Mouse (Mus musculus) heart, postnatal 0 days (tissue): ENCODE results near the gene Ormdl3. TPM values are rescaled to one million over a fixed set of nuclear protein-coding genes. Genes with fewer than 3 reads are reported as not detected.
"Not testable (repeated sequence)": the region's sequence is repeated elsewhere in the genome, so short reads cannot be mapped to it uniquely, and the experiment has no call there.

Source experiments
- ATAC-seq: fragments of 200-750 bp; cut with Nextera tagmentation; 2 replicates; pipeline ENCODE4 v1.8.0; 2017; ENCODE audit warnings: low read depth, moderate number of reproducible peaks, moderate library complexity; ENCODE audit not compliant: insufficient read depth
- DNase-seq: peaks from one replicate; pipeline ENCODE4 v3.0.0-alpha.2; 2016; ENCODE audit warnings: low spot score
- H3K27ac ChIP-seq: fragments of 300-500 bp; sonication (generic); 2 replicates; pipeline ENCODE4 v1.5.1; 2014; ENCODE audit warnings: low read depth, mild to moderate bottlenecking
- H3K27me3 ChIP-seq: fragments of 300-500 bp; sonication (generic); 2 replicates; pipeline ENCODE4 v1.6.1; 2014; ENCODE audit warnings: low read length, mixed read lengths; ENCODE audit not compliant: control insufficient read depth, insufficient read depth
- H3K36me3 ChIP-seq: fragments of 300-500 bp; sonication (generic); replicated peaks from 2 replicates; pipeline ENCODE4 v1.6.1; 2014; ENCODE audit warnings: low read length, mixed read lengths; ENCODE audit not compliant: control insufficient read depth, insufficient read depth
- H3K4me1 ChIP-seq: fragments of 300-500 bp; sonication (generic); 2 replicates; pipeline ENCODE4 v1.6.1; 2014; ENCODE audit warnings: antibody characterized with exemption; ENCODE audit not compliant: control insufficient read depth, insufficient read depth
- H3K4me2 ChIP-seq: fragments of 300-500 bp; sonication (generic); 2 replicates; pipeline ENCODE4 v1.6.1; 2014; ENCODE audit warnings: low read depth, mild to moderate bottlenecking, low read length, moderate library complexity
- H3K4me3 ChIP-seq: fragments of 300-500 bp; sonication (generic); 2 replicates; pipeline ENCODE4 v1.5.1; 2014; ENCODE audit warnings: low read depth, low read length
- H3K9ac ChIP-seq: fragments of 300-500 bp; sonication (generic); replicated peaks from 2 replicates; pipeline ENCODE4 v1.6.1; 2014; ENCODE audit warnings: low read depth, low read length, mixed read lengths
- H3K9me3 ChIP-seq: fragments of 300-500 bp; sonication (generic); replicated peaks from 2 replicates; pipeline ENCODE4 v1.6.1; 2016; ENCODE audit warnings: low read length; ENCODE audit not compliant: control insufficient read depth
- CTCF ChIP-seq: IDR thresholded peaks from 2 replicates; pipeline ENCODE4 v1.5.1; 2016; ENCODE audit warnings: antibody characterized with exemption, control low read depth, low read depth
- EP300 ChIP-seq: IDR thresholded peaks from 2 replicates; pipeline ENCODE4 v1.6.1; 2016; ENCODE audit warnings: antibody characterized with exemption, low read depth
- WGBS: fragments of 180-500 bp; shearing (Covaris S2); extraction: QIAGEN DNeasy Blood & Tissue Kit; methylation state at CpG from one replicate; pipeline ENCODE4 v1.1.7; 2014; 5-methylcytosine and 5-hydroxymethylcytosine counted together
- polyA plus RNA-seq: library from polyadenylated mRNA; unstranded; fragments of >200 nt; fragmentation: Nextera tagmentation; extraction: Ambion mirVana; gene quantifications from 2 replicates; pipeline ENCODE4 v1.2.1, GENCODE M21; 2015
- total RNA-seq: library from RNA; depleted of rRNA; stranded (reverse); fragments of >200 nt; gene quantifications from 2 replicates; pipeline ENCODE4 v1.2.3, GENCODE M21; 2014; ENCODE audit warnings: low replicate concordance; rRNA removed

Gene Ormdl3
- total RNA-seq (36.1 and 44.8 TPM in 2 replicates), polyA plus RNA-seq (49.4 and 50.2 TPM in 2 replicates)

DNA sequence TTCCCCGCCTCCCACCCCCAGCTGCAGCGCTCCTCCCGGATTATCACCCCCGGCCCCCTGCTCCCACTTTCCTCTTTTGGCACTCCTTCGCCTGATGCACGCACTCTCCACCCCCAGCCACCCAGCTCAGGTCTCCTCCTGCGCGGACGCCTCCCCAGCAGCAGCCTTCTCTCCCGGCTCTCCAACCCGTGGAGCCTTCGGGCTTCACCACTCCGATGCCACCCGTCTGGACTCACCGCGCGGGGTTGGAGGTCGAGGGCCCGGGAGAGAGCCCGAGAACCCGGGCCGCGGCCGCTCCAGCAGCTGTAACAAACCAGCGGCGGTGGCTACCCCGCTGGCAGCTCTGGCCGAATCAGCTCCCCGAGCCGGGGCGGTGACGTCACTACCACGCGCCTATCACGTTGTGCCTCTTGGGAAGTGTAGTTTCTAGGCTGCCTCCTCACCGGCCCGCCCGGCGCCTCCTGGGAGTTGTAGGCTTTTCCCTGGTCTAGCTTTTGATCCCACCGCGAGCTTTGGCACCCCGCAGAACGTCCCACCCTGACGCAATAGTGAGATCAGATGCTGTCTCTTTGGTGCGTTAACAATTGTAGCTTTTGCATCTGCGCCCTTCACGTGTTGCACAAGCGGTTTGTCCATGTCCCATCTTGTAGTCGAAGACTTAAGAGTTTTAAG lies at the start of gene Ormdl3:
Ormdl3 (minus strand) TSS at position 477 of the 672 bp plus-strand sequence.
- TF ChIP-seq EP300 = no peak
- no peak for TF ChIP-seq CTCF

DNA sequence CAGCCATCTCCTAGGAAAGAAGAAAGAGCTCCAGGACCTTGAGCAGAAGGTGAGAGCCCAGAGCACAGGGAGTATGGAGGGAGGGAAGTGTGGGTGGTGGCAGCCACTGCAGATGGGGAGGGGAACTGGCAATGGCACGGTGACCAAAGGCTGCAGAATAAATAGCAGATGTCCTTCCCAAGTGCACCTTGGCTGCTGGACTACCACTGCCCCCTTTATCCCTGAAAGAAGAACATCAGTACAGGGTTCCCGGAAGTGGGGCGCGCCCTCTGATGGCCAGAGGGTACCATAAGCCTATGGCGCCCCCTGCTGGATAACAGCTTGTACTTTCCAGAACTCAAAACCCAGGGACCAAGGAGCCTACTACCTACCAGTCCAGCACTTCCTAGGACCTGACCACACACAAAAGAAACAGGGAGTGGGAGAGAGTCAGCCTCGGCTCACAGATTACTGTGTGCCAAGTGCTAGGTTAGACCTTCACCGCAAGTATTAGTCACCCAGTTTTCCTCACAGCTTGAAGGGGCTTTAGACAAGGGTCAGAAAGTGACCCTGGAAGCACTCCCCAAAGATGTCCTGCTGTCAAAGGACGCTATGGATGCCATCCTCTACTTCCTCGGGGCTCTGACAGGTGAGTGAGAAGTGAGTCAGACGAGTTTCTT lies 48.3 kb upstream of the Ormdl3 start:
- H3K4me2 ChIP-seq, H3K27me3 ChIP-seq, H3K36me3 ChIP-seq, H3K27ac ChIP-seq, H3K4me3 ChIP-seq, H3K4me1 ChIP-seq, H3K9me3 ChIP-seq, H3K9ac ChIP-seq: not testable (repeated sequence)
- TF ChIP-seq CTCF = peak; percentile 40
- peak; percentile 66; the same call in 1 of the 2 replicates for ATAC-seq
- DNase-seq = peak; percentile 40
- WGBS = 26% methylated on average over 10 of the region's 10 CpGs

More for the DNA sequence above, at the start of gene Ormdl3:
- peaks cover 14% of the 10 kb centered on the region for H3K36me3 ChIP-seq
- peaks cover 39% of the 10 kb centered on the region for H3K4me1 ChIP-seq
- H3K4me3 ChIP-seq = peak within 1 kb of the TSS; percentile 79
- H3K27ac ChIP-seq = peak within 1 kb of the TSS; percentile 92
- WGBS = under 1% methylated on average over 48 of the region's 49 CpGs
- H3K9me3 ChIP-seq = no peaks in the 10 kb centered on the region
- peak; percentile 88 for ATAC-seq
- H3K4me2 ChIP-seq = peak within 1 kb of the TSS; percentile 78
- peak within 1 kb of the TSS; percentile 81 for H3K9ac ChIP-seq
- peak; percentile 96 for DNase-seq
- no peaks in the 10 kb centered on the region for H3K27me3 ChIP-seq

DNA sequence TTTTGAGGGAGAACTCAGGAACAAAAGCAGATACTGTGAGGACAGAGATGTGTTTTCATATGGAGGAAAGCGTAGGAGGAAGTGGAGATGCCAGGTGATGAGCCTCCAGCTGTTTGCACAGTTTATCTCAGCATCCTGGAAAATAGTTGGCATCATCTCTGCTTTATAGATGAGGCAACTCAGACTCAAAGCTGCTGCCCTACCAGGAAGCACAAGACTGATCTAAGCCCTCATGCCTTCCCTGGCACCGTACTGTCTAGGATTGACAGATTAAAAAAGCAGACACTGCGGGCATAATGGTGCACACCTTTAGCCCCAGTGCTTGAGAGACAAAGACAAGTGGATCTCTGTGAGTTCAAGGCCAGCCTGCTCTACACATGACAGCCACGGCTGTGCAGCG lies 43.5 kb upstream of the Ormdl3 start:
- H3K27me3 ChIP-seq = no peaks in the 10 kb centered on the region
- H3K27ac ChIP-seq = no peak overlapping the region
- TF ChIP-seq CTCF = no peak
- TF ChIP-seq EP300 = no peak
- H3K36me3 ChIP-seq = no peaks in the 10 kb centered on the region
- H3K9me3 ChIP-seq = no peaks in the 10 kb centered on the region
- no peak overlapping the region for H3K4me3 ChIP-seq
- H3K9ac ChIP-seq = no peak overlapping the region
- WGBS = 78% methylated on average over 5 of the region's 5 CpGs
- DNase-seq (no peak), ATAC-seq (no peak)
- H3K4me2 ChIP-seq = no peak overlapping the region
- no peaks in the 10 kb centered on the region for H3K4me1 ChIP-seq

DNA sequence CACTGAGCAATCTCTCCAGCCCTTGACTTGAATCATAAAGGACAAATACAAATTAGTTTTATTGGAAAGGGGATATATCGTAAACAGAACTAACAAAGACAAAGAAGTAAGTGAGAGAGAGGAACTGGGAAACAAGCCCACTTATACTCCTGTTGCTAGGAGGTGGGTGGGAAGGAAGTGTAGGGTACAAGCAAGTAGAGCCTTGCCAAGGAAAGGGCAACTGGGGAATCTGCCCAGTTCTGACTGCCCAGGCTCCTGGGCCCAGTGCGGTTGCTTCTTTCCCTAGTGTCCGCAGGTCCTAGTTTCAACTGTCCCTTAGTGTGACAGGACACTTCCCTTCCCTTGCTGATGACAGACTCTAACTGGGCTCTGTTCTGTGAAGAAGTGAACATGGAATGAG lies 41.5 kb upstream of the Ormdl3 start:
- ATAC-seq = no peak
- Histone ChIP-seq H3K36me3 (no peaks in the 10 kb centered on the region), H3K9ac (no peak overlapping the region), H3K27me3 (no peaks in the 10 kb centered on the region), H3K4me2 (no peak overlapping the region), H3K9me3 (no peaks in the 10 kb centered on the region), H3K27ac (no peak overlapping the region), H3K4me3 (no peak overlapping the region), H3K4me1 (no peaks in the 10 kb centered on the region)
- no peak for DNase-seq
- 93% methylated on average over 3 of the region's 3 CpGs for WGBS
- no peak for TF ChIP-seq CTCF

DNA sequence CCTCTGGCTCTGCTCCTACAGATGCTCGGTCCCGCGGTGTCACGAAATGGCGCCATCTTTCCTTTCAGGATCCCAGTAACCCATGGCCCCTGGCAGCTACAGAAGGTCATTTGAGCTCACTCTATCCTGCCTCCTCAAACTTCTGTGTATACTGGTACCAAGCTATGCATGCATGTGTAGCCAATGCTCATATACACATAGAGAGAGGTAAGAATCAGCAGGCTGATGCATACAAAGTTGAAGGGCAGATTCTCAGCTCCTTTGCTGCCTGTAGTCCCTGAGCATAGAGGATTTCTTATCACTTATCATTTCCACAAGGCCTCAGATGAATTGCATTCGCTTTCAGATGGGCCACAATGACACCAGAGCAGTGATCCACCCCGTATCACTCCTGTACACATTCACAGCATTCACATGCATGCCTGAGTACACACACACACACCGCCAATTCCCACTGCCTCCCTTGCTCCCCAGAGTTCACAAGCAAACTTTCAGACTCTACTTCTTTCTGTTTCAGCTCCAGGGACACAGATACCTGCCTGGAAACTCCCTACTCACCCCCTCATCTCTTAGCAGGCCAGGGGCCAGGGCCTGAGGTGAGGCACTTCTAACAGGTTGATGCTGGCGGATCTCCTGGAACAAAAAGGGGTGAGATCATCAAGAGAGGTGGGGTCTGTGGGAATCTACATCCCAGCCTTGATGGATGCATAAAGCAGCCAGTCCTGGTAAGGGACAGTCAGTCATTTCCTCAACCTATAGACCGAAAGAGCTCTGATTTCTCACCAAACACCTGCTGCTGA lies 38.6 kb upstream of the Ormdl3 start, which contains the start of the genes Gm12355 and Gsdma3:
Gm12355 (minus strand) TSS at position 51 of the 800 bp plus-strand sequence.
Gsdma3 (plus strand) TSS at position 750 of the 800 bp plus-strand sequence.
- 89% methylated on average over 10 of the region's 10 CpGs for WGBS
- no peak within 1 kb of the TSS for H3K9ac ChIP-seq
- H3K4me1 ChIP-seq = no peaks in the 10 kb centered on the region
- no peak within 1 kb of the TSS for H3K4me2 ChIP-seq
- DNase-seq (no peak), ATAC-seq (no peak)
- H3K27ac ChIP-seq = no peak within 1 kb of the TSS
- H3K27me3 ChIP-seq = no peaks in the 10 kb centered on the region
- H3K9me3 ChIP-seq = no peaks in the 10 kb centered on the region
- TF ChIP-seq EP300 = no peak
- no peak for TF ChIP-seq CTCF
- H3K4me3 ChIP-seq = no peak within 1 kb of the TSS
- no peaks in the 10 kb centered on the region for H3K36me3 ChIP-seq

DNA sequence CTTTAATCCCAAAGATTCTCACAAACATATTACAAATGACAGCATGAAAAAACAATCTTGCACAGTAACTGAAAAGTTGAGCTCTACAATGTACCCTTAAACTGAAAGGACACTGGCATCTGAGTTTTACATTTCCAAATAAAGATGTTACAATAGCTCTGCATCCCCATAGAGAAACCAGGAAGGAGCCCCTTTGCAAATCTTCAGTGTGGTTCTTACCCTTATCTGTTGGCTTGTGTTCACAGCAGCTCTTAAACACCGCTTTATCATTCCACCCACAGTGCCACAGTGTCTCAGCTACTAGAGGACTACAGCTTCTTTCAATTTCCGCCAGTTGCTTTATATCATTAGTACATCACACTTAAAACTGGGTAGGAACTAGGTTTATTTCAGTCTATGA lies 37.2 kb upstream of the Ormdl3 start:
- DNase-seq, ATAC-seq: not testable (repeated sequence)
- 83% methylated on average over 2 of the region's 2 CpGs for WGBS

DNA sequence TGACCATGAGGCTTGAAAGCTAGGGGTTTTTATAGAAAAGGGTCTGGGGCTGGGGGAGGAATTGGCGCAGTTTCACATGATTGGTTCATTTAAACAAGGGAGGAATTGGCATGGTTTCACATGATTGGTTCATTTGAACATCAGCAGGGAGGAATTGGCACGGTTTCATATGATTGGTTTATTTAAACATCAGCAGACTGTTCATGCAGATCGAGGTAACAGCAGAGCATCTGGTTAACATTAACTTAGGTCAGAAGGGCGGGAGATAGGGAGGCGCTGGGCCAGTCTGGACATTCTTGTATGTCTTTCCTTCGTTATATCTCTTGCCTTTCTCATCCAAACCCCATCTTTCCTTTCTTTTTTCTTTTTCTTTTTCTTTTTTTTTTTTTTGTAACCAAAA lies 36.8 kb upstream of the Ormdl3 start:
- ATAC-seq, DNase-seq, H3K27me3 ChIP-seq, H3K27ac ChIP-seq, H3K36me3 ChIP-seq, H3K4me1 ChIP-seq, H3K9me3 ChIP-seq, H3K9ac ChIP-seq, H3K4me3 ChIP-seq, H3K4me2 ChIP-seq: not testable (repeated sequence)
- 71% methylated on average over 6 of the region's 6 CpGs for WGBS

More for the DNA sequence above, 37.2 kb upstream of the Ormdl3 start:
- not testable (repeated sequence) for H3K4me3 ChIP-seq, H3K36me3 ChIP-seq, H3K27ac ChIP-seq, H3K9ac ChIP-seq, H3K27me3 ChIP-seq, H3K9me3 ChIP-seq, H3K4me2 ChIP-seq, H3K4me1 ChIP-seq
